Comparison of ENCODE assay signal across 12 mouse cellular contexts in genomic region chrX:166626866-166627570, GRCm38 (mm10). TPM values are rescaled to one million over a fixed set of nuclear protein-coding genes. Genes with fewer than 3 reads are reported as not detected.
DNase-seq lines count a peak whose midpoint lies in the region; ATAC-seq and TF ChIP-seq lines count a peak whose summit lies in the region.
"Had no signal": no experiment of that assay in that cellular context is flagged by ENCODE, and none has a peak within 500 bp of the region (broad histone marks: within the 10 kb centered on the region; RNA-seq: fewer than 3 reads in every experiment).

No protein-coding gene starts in this region.

- no peaks in the 10 kb centered on the region for H3K36me3 ChIP-seq in CH12.LX (replicated peaks in 1 of 2; ENCODE audit: control insufficient read depth in 1 of 2, insufficient read depth in 1 of 2, low read length in 1 of 2)
- no peaks in the 10 kb centered on the region for H3K36me3 ChIP-seq in forebrain, embryonic 16.5 days (ENCODE audit: control insufficient read depth, insufficient read depth)
- no peaks in the 10 kb centered on the region for H3K36me3 ChIP-seq in midbrain, embryonic 14.5 days (ENCODE audit: control insufficient read depth, insufficient read depth, low read length)
- H3K36me3 ChIP-seq: forebrain, embryonic 12.5 days had no signal

- no peak for TF ChIP-seq CTCF in CH12.LX (conservative IDR thresholded peaks at IDR 0.05 in 1 of 2, IDR thresholded peaks at IDR 0.05 in 1 of 2; ENCODE audit: low read depth in 2 of 2, low read length in 2 of 2)

- no peak; the same call in 1 of the 2 replicates for TF ChIP-seq RAD21 in CH12.LX (IDR thresholded peaks at IDR 0.05; ENCODE audit: low read depth, low read length)

- ATAC-seq in forebrain, embryonic 16.5 days: no peak
- no peak for ATAC-seq in midbrain, embryonic 14.5 days (ENCODE audit: low FRiP score, low TSS enrichment)

- H3K4me2 ChIP-seq in CH12.LX (ENCODE audit: insufficient read depth, low read depth, poor library complexity, severe bottlenecking): peak overlapping the region; percentile 38
- no peak overlapping the region for H3K4me2 ChIP-seq in forebrain, embryonic 16.5 days (ENCODE audit: low read length)
- H3K4me2 ChIP-seq in midbrain, embryonic 14.5 days (ENCODE audit: low read length): no peak overlapping the region
- H3K4me2 ChIP-seq: forebrain, embryonic 12.5 days had no signal

- H3K27me3 ChIP-seq in CH12.LX (replicated peaks): no peaks in the 10 kb centered on the region
- H3K27me3 ChIP-seq in forebrain, embryonic 16.5 days (replicated peaks; ENCODE audit: control insufficient read depth, insufficient read depth, low read length): no peaks in the 10 kb centered on the region
- no peaks in the 10 kb centered on the region for H3K27me3 ChIP-seq in midbrain, embryonic 14.5 days (ENCODE audit: control insufficient read depth, insufficient read depth, low read length)

- dilution Hi-C loops in CH12.LX (cut with MboI; ENCODE audit: extremely low pct_ligation_motif_present, extremely low pct_unique_long_range_greater_than_20kb, low sequenced_read_pairs): no loop called here

- no peak overlapping the region for H3K4me3 ChIP-seq in CH12.LX (replicated peaks in 1 of 3; ENCODE audit: low read depth in 2 of 3, low read length in 2 of 3, poor library complexity in 1 of 3)
- no peak overlapping the region for H3K4me3 ChIP-seq in forebrain, embryonic 16.5 days (replicated peaks; ENCODE audit: low read length)
- no peak overlapping the region for H3K4me3 ChIP-seq in midbrain, embryonic 14.5 days (replicated peaks; ENCODE audit: low read depth, low read length)
- H3K4me3 ChIP-seq: forebrain, embryonic 12.5 days had no signal

- 62% methylated on average over 3 of the region's 3 CpGs for WGBS in forebrain, embryonic 16.5 days
- 70% methylated on average over 3 of the region's 3 CpGs for WGBS in midbrain, embryonic 14.5 days

- DNase-seq in 3T3-L1 (ENCODE audit: low read depth, low spot score) (peak; percentile 3), CH12.LX (ENCODE audit: extremely low read depth) (peak; percentile 77)
- DNase-seq in heart, adult 9 months (ENCODE audit: low spot score in 2 of 2): peak; percentile 4 to 6
- peak; percentile 2 for DNase-seq in lung, postnatal 14 days
- no peak for DNase-seq in yolk sac, embryonic 10.5 days (ENCODE audit: low spot score)
- no peak for DNase-seq in urinary bladder, postnatal 14 days (ENCODE audit: low spot score)
- DNase-seq in midbrain, embryonic 14.5 days: no peak
- DNase-seq: cerebellum, adult 11-12 months; left cerebral cortex, postnatal 4 days had no signal

- peaks cover 12 to 25% of the 10 kb centered on the region in 2 experiments for H3K4me1 ChIP-seq in CH12.LX (ENCODE audit: control insufficient read depth in 1 of 2, insufficient read depth in 2 of 2)
- no peaks in the 10 kb centered on the region for H3K4me1 ChIP-seq in forebrain, embryonic 16.5 days (replicated peaks; ENCODE audit: control insufficient read depth, insufficient read depth, low read length)
- no peaks in the 10 kb centered on the region for H3K4me1 ChIP-seq in midbrain, embryonic 14.5 days (ENCODE audit: control insufficient read depth, insufficient read depth, low read length)
- H3K4me1 ChIP-seq: forebrain, embryonic 12.5 days had no signal

- no peak for TF ChIP-seq POLR2A in CH12.LX (IDR thresholded peaks at IDR 0.05; ENCODE audit: low read depth, low read length)

- H3K9me3 ChIP-seq in CH12.LX (replicated peaks; ENCODE audit: low read length): no peaks in the 10 kb centered on the region
- H3K9me3 ChIP-seq in forebrain, embryonic 16.5 days (ENCODE audit: control insufficient read depth, low read length): no peaks in the 10 kb centered on the region
- H3K9me3 ChIP-seq in midbrain, embryonic 14.5 days (ENCODE audit: control insufficient read depth, low read length): no peaks in the 10 kb centered on the region
- H3K9me3 ChIP-seq: forebrain, embryonic 12.5 days had no signal

- peak; percentile 67 for TF ChIP-seq EP300 in CH12.LX (IDR thresholded peaks at IDR 0.05; ENCODE audit: low read length)

- H3K79me2 ChIP-seq in CH12.LX (replicated peaks; ENCODE audit: control insufficient read depth, extremely low read depth, insufficient read depth, poor library complexity, severe bottlenecking): no peaks in the 10 kb centered on the region

- in situ Hi-C loops in CH12.LX (cut with MboI; ENCODE audit: low pct_ligation_motif_present, low pct_unique_long_range_greater_than_20kb, low sequenced_read_pairs): loop anchor here (25.0 kb wide), 1 partner anchor 315 kb away; no protein-coding TSS in a partner anchor

- peak overlapping the region; percentile 99 for H3K27ac ChIP-seq in CH12.LX (ENCODE audit: insufficient read depth, low read depth)
- H3K27ac ChIP-seq in forebrain, embryonic 16.5 days (ENCODE audit: low read length): no peak overlapping the region
- H3K27ac ChIP-seq in midbrain, embryonic 14.5 days (replicated peaks; ENCODE audit: low read depth, low read length): no peak overlapping the region
- H3K27ac ChIP-seq: forebrain, embryonic 12.5 days; kidney, postnatal 0 days had no signal

- H3K9ac ChIP-seq in CH12.LX (ENCODE audit: insufficient read depth, low read depth): peak overlapping the region; percentile 58
- no peak overlapping the region for H3K9ac ChIP-seq in forebrain, embryonic 16.5 days (replicated peaks; ENCODE audit: low read depth, low read length)
- no peak overlapping the region for H3K9ac ChIP-seq in midbrain, embryonic 14.5 days (replicated peaks; ENCODE audit: low read length)
- H3K9ac ChIP-seq: forebrain, embryonic 12.5 days had no signal

TF ChIP-seq in CH12.LX, 34 proteins besides CTCF, POLR2A, EP300 and RAD21:
- TF ChIP-seq KAT2A (IDR thresholded peaks at IDR 0.05; ENCODE audit: insufficient replicate concordance, low read length) (0 out of 2 replicates have a peak, but pooled peaks have one; percentile 30), NELFE (IDR thresholded peaks at IDR 0.05; ENCODE audit: low read depth, low read length) (0 out of 2 replicates have a peak, but pooled peaks have one; percentile 20), MAFK (IDR thresholded peaks at IDR 0.05; ENCODE audit: insufficient replicate concordance, low read length) (peak; percentile 75), JUND (conservative IDR thresholded peaks at IDR 0.05; ENCODE audit: low read depth, low read length) (no peak), NRF1 (IDR thresholded peaks at IDR 0.05; ENCODE audit: low read depth, low read length) (0 out of 2 replicates have a peak, but pooled peaks have one; percentile 10), ZNF384 (IDR thresholded peaks at IDR 0.05; ENCODE audit: low read depth, low read length) (no peak), SMC3 (IDR thresholded peaks at IDR 0.05; ENCODE audit: low read depth, low read length) (no peak; the same call in 1 of the 2 replicates), POLR2AphosphoS2 (IDR thresholded peaks at IDR 0.05; ENCODE audit: low read depth, low read length) (no peak), USF1 (IDR thresholded peaks at IDR 0.05; ENCODE audit: low read depth, low read length) (no peak), TBP (conservative IDR thresholded peaks at IDR 0.05; ENCODE audit: low read depth, low read length) (no peak), HCFC1 (IDR thresholded peaks at IDR 0.05; ENCODE audit: low read depth, low read length) (no peak), MAZ (IDR thresholded peaks at IDR 0.05; ENCODE audit: low read depth, low read length) (no peak), UBTF (IDR thresholded peaks at IDR 0.05; ENCODE audit: low read depth, low read length) (no peak), BHLHE40 (IDR thresholded peaks at IDR 0.05; ENCODE audit: low read depth, low read length) (peak; percentile 56), USF2 (conservative IDR thresholded peaks at IDR 0.05; ENCODE audit: low read depth, low read length) (no peak), ETS1 (conservative IDR thresholded peaks at IDR 0.05; ENCODE audit: low read depth, low read length) (peak; percentile 57; the same call in 1 of the 2 replicates), CHD1 (IDR thresholded peaks at IDR 0.05; ENCODE audit: low read depth, low read length) (peak; percentile 83; the same call in 1 of the 2 replicates), GABPA (IDR thresholded peaks at IDR 0.05; ENCODE audit: insufficient replicate concordance, low read depth, low read length) (no peak), E2F4 (IDR thresholded peaks at IDR 0.05; ENCODE audit: insufficient replicate concordance, low read depth, low read length) (no peak), TCF12 (IDR thresholded peaks at IDR 0.05; ENCODE audit: low read depth, low read length) (peak; percentile 70), IRF4 (IDR thresholded peaks at IDR 0.05; ENCODE audit: low read depth, low read length) (peak; percentile 46), MYC (IDR thresholded peaks at IDR 0.05; ENCODE audit: low read depth, low read length) (no peak; the same call in 1 of the 2 replicates), JUN (IDR thresholded peaks at IDR 0.05; ENCODE audit: insufficient read depth, low read depth, low read length) (no peak), ZC3H11A (IDR thresholded peaks at IDR 0.05; ENCODE audit: low read depth, low read length) (no peak), MAX (IDR thresholded peaks at IDR 0.05; ENCODE audit: low read length) (no peak), MXI1 (IDR thresholded peaks at IDR 0.05; ENCODE audit: low read depth, low read length) (no peak), RCOR1 (conservative IDR thresholded peaks at IDR 0.05; ENCODE audit: low read depth, low read length) (no peak), ZMIZ1 (IDR thresholded peaks at IDR 0.05; ENCODE audit: low read depth, low read length) (0 out of 2 replicates have a peak, but pooled peaks have one; percentile 26), SIN3A (IDR thresholded peaks at IDR 0.05; ENCODE audit: low read length) (peak; percentile 38; the same call in 1 of the 2 replicates), ZKSCAN1 (IDR thresholded peaks at IDR 0.05; ENCODE audit: borderline replicate concordance, low read depth, low read length) (no peak), ELF1 (IDR thresholded peaks at IDR 0.05; ENCODE audit: low read depth, low read length) (no peak), MEF2A (IDR thresholded peaks at IDR 0.05; ENCODE audit: borderline replicate concordance, low read depth, low read length) (peak; percentile 98), CHD2 (IDR thresholded peaks at IDR 0.05; ENCODE audit: low read length) (peak; percentile 21; the same call in 1 of the 2 replicates), PAX5 (IDR thresholded peaks at IDR 0.05; ENCODE audit: low read length) (no peak)

RNA-seq across cellular contexts. Expression of gene Egfl6, which starts 41.5 kb away (rescaled TPM):
- 0.04 TPM in 2 replicates for total RNA-seq in CH12.LX (2012; rRNA removed)
- not detected in 2 replicates for total RNA-seq in CH12.LX (2014; rRNA removed)
- polyA plus RNA-seq in CH12.LX (2012; ENCODE audit: insufficient read length, low read depth): not detected in 2 replicates
- 2.4 and 2.9 TPM in 2 replicates for polyA plus RNA-seq in forebrain, embryonic 16.5 days (2015; fragmentation: Nextera tagmentation; extraction: Ambion mirVana)
- polyA plus RNA-seq in midbrain, embryonic 14.5 days (2014; fragmentation: Nextera tagmentation; extraction: Ambion mirVana): 1.6 TPM in 2 replicates

Comparison
In these comparisons a context has a peak if more than half of its experiments do, and no peak if none do; other contexts are left out.
1. DNase-seq: peak in 3T3-L1 (single experiment), CH12.LX (single experiment), heart, adult 9 months (2 of 2) and lung, postnatal 14 days (single experiment); none in yolk sac, embryonic 10.5 days (single experiment), urinary bladder, postnatal 14 days (single experiment) and midbrain, embryonic 14.5 days (single experiment).